Mouse (Mus musculus): ENCODE measurements around the gene Ksr1. TPM values are rescaled to one million over a fixed set of nuclear protein-coding genes. Genes with fewer than 3 reads are reported as not detected.
"Not testable (repeated sequence)": the region's sequence is repeated elsewhere in the genome, so short reads cannot be mapped to it uniquely, and the experiment has no call there.

The Ksr1 gene
- polyA plus RNA-seq, 1 experiment from 2014 or later: 3.3 TPM

- peaks cover 8% of the 10 kb centered on the region for H3K4me1 ChIP-seq (replicated peaks)
- H3K4me3 ChIP-seq: no peak overlapping the region
- H3K27ac ChIP-seq (ENCODE audit: poor library complexity, severe bottlenecking): no peak overlapping the region
- H3K36me3 ChIP-seq: no peaks in the 10 kb centered on the region
- no peak overlapping the region for H3K4me2 ChIP-seq
- H3K27me3 ChIP-seq (replicated peaks): no peaks in the 10 kb centered on the region
- no peak overlapping the region for H3K9ac ChIP-seq
- WGBS: 65% methylated on average over 6 of the region's 6 CpGs
- ATAC-seq (ENCODE audit: insufficient number of reproducible peaks, low FRiP score): no peak
- H3K9me3 ChIP-seq (replicated peaks): peaks cover 23% of the 10 kb centered on the region
Observed at GRCm38 (mm10) chr11:78999118-78999517, 147.1 kb downstream of the Ksr1 start.

- ATAC-seq (ENCODE audit: insufficient number of reproducible peaks, low FRiP score); H3K36me3 ChIP-seq; H3K4me1 ChIP-seq (replicated peaks); H3K27me3 ChIP-seq (replicated peaks); H3K9ac ChIP-seq; H3K27ac ChIP-seq (ENCODE audit: poor library complexity, severe bottlenecking); H3K4me3 ChIP-seq; H3K4me2 ChIP-seq: not testable (repeated sequence)
- 77% methylated on average over 5 of the region's 5 CpGs for WGBS
- peaks cover 22% of the 10 kb centered on the region for H3K9me3 ChIP-seq (replicated peaks)
Observed at GRCm38 (mm10) chr11:78990875-78991543, 155.2 kb downstream of the Ksr1 start.

DNA sequence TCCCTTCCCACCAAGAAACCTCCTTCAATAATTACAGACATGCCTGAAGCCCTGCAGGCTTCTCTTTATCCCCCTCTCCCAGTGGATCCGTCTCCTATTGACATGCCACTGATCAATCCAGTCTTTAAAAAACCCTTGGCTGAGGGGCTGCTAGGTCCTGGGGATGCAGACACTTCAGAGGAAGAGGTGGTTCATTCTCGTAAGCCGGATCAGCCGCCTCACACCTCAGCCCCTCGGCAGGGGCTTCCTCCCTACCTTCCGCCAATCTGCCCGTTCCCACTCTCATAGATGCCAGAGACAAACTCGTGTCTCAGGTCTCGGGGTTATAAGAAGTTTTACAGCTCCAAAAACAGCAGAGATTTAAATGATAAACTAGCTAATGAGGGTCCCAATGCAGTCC is 156.1 kb downstream of the Ksr1 start:
- no peak overlapping the region for H3K4me3 ChIP-seq
- WGBS: 79% methylated on average over 9 of the region's 9 CpGs
- no peak overlapping the region for H3K4me2 ChIP-seq
- H3K4me1 ChIP-seq (replicated peaks): no peaks in the 10 kb centered on the region
- no peaks in the 10 kb centered on the region for H3K27me3 ChIP-seq (replicated peaks)
- H3K36me3 ChIP-seq: no peaks in the 10 kb centered on the region
- H3K9me3 ChIP-seq (replicated peaks): peaks cover 13% of the 10 kb centered on the region
- ATAC-seq (ENCODE audit: insufficient number of reproducible peaks, low FRiP score): no peak
- H3K27ac ChIP-seq (ENCODE audit: poor library complexity, severe bottlenecking): no peak overlapping the region
- H3K9ac ChIP-seq: no peak overlapping the region

GRCm38 (mm10) chr11:78989206-78989605 is 157.0 kb downstream of the Ksr1 start:
- H3K4me3 ChIP-seq; H3K4me1 ChIP-seq (replicated peaks); H3K4me2 ChIP-seq; H3K27ac ChIP-seq (ENCODE audit: poor library complexity, severe bottlenecking); H3K36me3 ChIP-seq; H3K27me3 ChIP-seq (replicated peaks); ATAC-seq (ENCODE audit: insufficient number of reproducible peaks, low FRiP score); H3K9ac ChIP-seq: not testable (repeated sequence)
- H3K9me3 ChIP-seq (replicated peaks): peaks cover 13% of the 10 kb centered on the region
- WGBS: 87% methylated on average over 11 of the region's 11 CpGs

DNA sequence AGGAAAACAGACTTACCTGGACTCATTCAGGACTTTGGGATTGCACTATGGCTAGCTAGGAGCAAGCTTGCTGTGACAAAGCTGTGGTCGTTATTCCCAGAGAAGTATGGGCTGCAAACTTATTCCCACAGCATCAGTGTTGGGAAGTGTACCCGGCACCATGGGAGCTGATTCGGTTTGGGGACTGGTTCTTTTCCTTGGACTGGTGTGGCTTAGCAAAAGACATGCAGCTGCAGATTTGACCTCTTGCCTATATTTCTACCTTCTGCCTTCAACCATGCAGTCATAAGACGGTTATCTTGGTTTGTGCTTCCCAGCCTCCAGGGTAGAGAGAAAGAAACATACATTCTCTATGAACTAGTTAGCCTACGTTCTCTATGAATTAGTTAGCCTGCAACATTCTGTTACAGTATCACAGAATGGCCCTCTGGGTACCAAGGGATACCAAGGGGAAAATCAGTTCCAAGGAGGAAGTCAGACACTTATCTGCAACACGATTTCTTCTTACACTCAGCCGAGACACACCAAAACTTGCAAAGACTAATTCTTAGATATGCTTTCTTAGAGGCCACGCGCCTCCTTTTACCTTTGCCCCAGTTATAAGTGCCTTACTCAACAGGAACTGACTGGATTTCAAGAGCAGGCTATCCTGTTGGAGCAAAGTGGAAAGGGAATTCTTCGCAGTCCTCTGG is 159.8 kb downstream of the Ksr1 start:
- H3K4me2 ChIP-seq: no peak overlapping the region
- peaks cover 10% of the 10 kb centered on the region for H3K9me3 ChIP-seq (replicated peaks)
- ATAC-seq (ENCODE audit: insufficient number of reproducible peaks, low FRiP score): no peak
- no peak overlapping the region for H3K9ac ChIP-seq
- H3K4me1 ChIP-seq (replicated peaks): no peaks in the 10 kb centered on the region
- no peak overlapping the region for H3K27ac ChIP-seq (ENCODE audit: poor library complexity, severe bottlenecking)
- no peak overlapping the region for H3K4me3 ChIP-seq
- H3K36me3 ChIP-seq: no peaks in the 10 kb centered on the region
- 79% methylated on average over 10 of the region's 10 CpGs for WGBS
- no peaks in the 10 kb centered on the region for H3K27me3 ChIP-seq (replicated peaks)

DNA sequence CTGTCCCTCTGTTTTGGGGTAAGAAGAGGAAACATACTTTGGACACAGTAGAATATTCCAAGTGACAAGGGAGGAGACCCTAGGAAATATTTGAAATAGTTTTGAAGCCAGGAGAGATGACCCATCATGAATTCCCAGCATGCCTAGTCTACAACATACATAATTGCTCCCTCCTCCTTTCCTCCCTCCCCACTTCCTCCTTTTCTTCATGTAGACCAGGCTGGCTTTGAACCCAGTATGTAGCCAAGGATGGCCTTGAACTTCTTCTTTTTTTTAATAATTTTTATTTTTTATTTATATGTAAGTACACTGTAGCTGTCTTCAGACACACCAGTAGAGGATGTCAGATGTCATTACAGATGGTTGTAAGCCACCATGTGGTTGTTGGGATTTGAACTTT is 160.7 kb downstream of the Ksr1 start:
- no peak overlapping the region for H3K27ac ChIP-seq (ENCODE audit: poor library complexity, severe bottlenecking)
- no peak for ATAC-seq (ENCODE audit: insufficient number of reproducible peaks, low FRiP score)
- H3K36me3 ChIP-seq: no peaks in the 10 kb centered on the region
- H3K27me3 ChIP-seq (replicated peaks): no peaks in the 10 kb centered on the region
- H3K9me3 ChIP-seq (replicated peaks): peaks cover 10% of the 10 kb centered on the region
- H3K4me3 ChIP-seq: no peak overlapping the region
- H3K9ac ChIP-seq: no peak overlapping the region
- 0 out of 2 replicates have a peak, but pooled peaks cover 3% of the 10 kb centered on the region for H3K4me1 ChIP-seq (replicated peaks)
- no peak overlapping the region for H3K4me2 ChIP-seq

DNA sequence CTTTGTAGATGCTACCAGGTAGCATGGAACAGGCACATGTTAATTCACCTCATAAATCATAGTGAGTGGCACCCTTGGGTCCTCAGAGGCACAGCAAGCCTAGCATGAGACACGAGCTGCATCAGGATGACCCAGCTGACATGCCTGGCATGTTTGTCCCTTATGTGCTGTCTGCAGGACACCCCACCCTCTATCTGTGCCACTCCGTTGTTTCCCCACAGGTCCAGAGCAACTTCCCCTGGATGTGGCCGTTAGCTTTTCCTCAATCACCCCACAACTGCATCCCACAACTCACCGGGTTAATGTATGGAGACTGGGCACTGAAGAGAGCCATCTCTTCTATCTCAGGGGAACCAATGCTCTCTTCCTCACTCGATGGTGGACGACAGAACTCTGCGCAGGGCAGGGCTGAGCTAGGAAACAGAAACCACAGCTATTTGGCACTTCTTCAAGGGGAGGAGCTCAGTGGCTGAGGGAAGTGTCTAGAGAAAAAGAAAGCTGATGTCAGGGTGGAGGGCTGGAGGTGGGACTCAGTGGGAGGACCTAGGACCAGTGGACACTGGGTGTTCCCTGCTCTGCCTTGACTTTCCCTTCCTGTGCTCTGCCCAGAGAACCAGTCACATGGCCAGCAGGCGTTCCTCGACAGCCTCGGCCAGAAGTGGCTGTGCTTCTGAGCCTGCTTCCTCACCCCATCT is 161.6 kb downstream of the Ksr1 start, which contains the start of gene Lgals9:
Gene Lgals9 (minus strand): TSS at position 464 of the 695 bp plus-strand sequence.
- H3K4me3 ChIP-seq: peak within 1 kb of the TSS; percentile 43
- ATAC-seq (ENCODE audit: insufficient number of reproducible peaks, low FRiP score): peak; percentile 87
- H3K9me3 ChIP-seq (replicated peaks): peaks cover 4% of the 10 kb centered on the region
- H3K27ac ChIP-seq (ENCODE audit: poor library complexity, severe bottlenecking): no peak within 1 kb of the TSS; the same call in 1 of the 2 replicates
- 53% methylated on average over 10 of the region's 10 CpGs for WGBS
- no peaks in the 10 kb centered on the region for H3K36me3 ChIP-seq
- peak within 1 kb of the TSS; percentile 51 for H3K4me2 ChIP-seq
- H3K27me3 ChIP-seq (replicated peaks): no peaks in the 10 kb centered on the region
- peak within 1 kb of the TSS; percentile 16; the same call in 1 of the 2 replicates for H3K9ac ChIP-seq
- 0 out of 2 replicates have a peak, but pooled peaks cover 6% of the 10 kb centered on the region for H3K4me1 ChIP-seq (replicated peaks)

DNA sequence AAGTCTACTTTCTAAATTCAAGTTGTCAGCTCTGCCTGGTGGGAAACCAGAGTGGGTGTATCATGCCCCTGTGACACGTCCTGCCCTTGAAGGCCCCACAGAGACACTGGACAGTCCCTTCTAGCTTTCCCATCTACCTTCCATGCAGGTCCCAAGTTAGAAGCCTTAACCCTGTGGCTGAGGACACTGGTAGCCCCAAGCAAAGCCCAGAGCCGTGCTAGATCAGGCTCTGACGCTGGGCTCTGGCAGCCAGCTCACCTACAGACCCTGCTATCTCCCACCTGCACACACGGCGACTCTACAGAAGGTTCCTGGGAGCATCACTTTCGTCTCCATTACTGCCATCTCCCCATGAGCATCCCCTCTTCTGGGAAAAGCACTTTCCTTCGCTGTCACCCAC is 162.7 kb downstream of the Ksr1 start:
- H3K36me3 ChIP-seq: no peaks in the 10 kb centered on the region
- H3K27me3 ChIP-seq (replicated peaks): no peaks in the 10 kb centered on the region
- 0 out of 2 replicates have a peak, but pooled peaks cover 6% of the 10 kb centered on the region for H3K4me1 ChIP-seq (replicated peaks)
- no peaks in the 10 kb centered on the region for H3K9me3 ChIP-seq (replicated peaks)
- H3K4me3 ChIP-seq: peak overlapping the region; percentile 43
- peak overlapping the region; percentile 16; the same call in 1 of the 2 replicates for H3K9ac ChIP-seq
- ATAC-seq (ENCODE audit: insufficient number of reproducible peaks, low FRiP score): no peak
- H3K27ac ChIP-seq (ENCODE audit: poor library complexity, severe bottlenecking): no peak overlapping the region
- WGBS: 76% methylated on average over 7 of the region's 7 CpGs
- peak overlapping the region; percentile 51 for H3K4me2 ChIP-seq

GRCm38 (mm10) chr11:78982513-78983291 is 163.5 kb downstream of the Ksr1 start:
- no peak overlapping the region for H3K9ac ChIP-seq
- no peaks in the 10 kb centered on the region for H3K27me3 ChIP-seq (replicated peaks)
- H3K4me2 ChIP-seq: peak overlapping the region; percentile 51
- H3K27ac ChIP-seq (ENCODE audit: poor library complexity, severe bottlenecking): no peak overlapping the region
- no peak for ATAC-seq (ENCODE audit: insufficient number of reproducible peaks, low FRiP score)
- H3K9me3 ChIP-seq (replicated peaks): no peaks in the 10 kb centered on the region
- H3K36me3 ChIP-seq: no peaks in the 10 kb centered on the region
- H3K4me3 ChIP-seq: no peak overlapping the region; the same call in 1 of the 2 replicates
- 0 out of 2 replicates have a peak, but pooled peaks cover 6% of the 10 kb centered on the region for H3K4me1 ChIP-seq (replicated peaks)
- 75% methylated on average over 12 of the region's 12 CpGs for WGBS

DNA sequence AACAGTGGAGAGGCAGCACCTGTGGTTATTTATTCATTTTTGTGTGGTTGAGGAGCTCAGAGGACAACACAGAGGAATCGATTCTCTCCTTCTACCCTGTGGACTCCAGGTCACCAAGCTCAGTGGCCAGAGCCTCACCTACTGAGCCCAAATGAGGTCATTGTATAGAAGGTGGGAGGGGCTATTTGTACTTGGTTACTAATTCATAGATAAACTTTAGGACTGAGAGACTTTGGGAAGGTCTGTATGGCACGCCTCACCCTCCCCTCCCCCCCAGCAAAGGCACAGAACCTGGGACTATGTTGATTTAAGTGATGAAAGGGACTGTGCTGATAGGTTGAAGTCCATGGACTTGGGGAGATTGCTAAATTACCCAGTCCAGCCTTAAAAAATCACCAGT is 164.2 kb downstream of the Ksr1 start:
- no peak for ATAC-seq (ENCODE audit: insufficient number of reproducible peaks, low FRiP score)
- H3K27ac ChIP-seq (ENCODE audit: poor library complexity, severe bottlenecking): no peak overlapping the region
- no peak overlapping the region for H3K4me3 ChIP-seq
- H3K9ac ChIP-seq: no peak overlapping the region
- no peaks in the 10 kb centered on the region for H3K9me3 ChIP-seq (replicated peaks)
- peak overlapping the region; percentile 51; the same call in 1 of the 2 replicates for H3K4me2 ChIP-seq
- 0 out of 2 replicates have a peak, but pooled peaks cover 6% of the 10 kb centered on the region for H3K4me1 ChIP-seq (replicated peaks)
- WGBS: 73% methylated on average over 2 of the region's 2 CpGs
- no peaks in the 10 kb centered on the region for H3K27me3 ChIP-seq (replicated peaks)
- H3K36me3 ChIP-seq: no peaks in the 10 kb centered on the region
